Mouse (Mus musculus) liver, embryonic 13.5 days (tissue): Measurements from ENCODE around the gene Inpp4b. TPM values are rescaled to one million over a fixed set of nuclear protein-coding genes. Genes with fewer than 3 reads are reported as not detected.

ENCODE experiments used
- ATAC-seq: fragments of 200-750 bp; cut with Nextera tagmentation; 2 replicates; pipeline ENCODE4 v1.8.0; 2017; ENCODE audit warnings: low read depth, mild to moderate bottlenecking, moderate number of reproducible peaks, moderate library complexity
- DNase-seq: peaks from one replicate; pipeline ENCODE4 v3.0.0; 2022
- H3K27ac ChIP-seq: fragments of 300-500 bp; sonication (generic); 2 replicates; pipeline ENCODE4 v1.5.1; 2015; ENCODE audit warnings: moderate library complexity, mild to moderate bottlenecking, inconsistent platforms
- H3K27me3 ChIP-seq: fragments of 300-500 bp; sonication (generic); 2 replicates; pipeline ENCODE4 v1.6.1; 2015; ENCODE audit warnings: mild to moderate bottlenecking, inconsistent platforms
- H3K36me3 ChIP-seq: fragments of 300-500 bp; sonication (generic); 2 replicates; pipeline ENCODE4 v1.6.1; 2015; ENCODE audit warnings: mild to moderate bottlenecking, inconsistent platforms
- H3K4me1 ChIP-seq: fragments of 300-500 bp; sonication (generic); replicated peaks from 2 replicates; pipeline ENCODE4 v1.6.1; 2015; ENCODE audit warnings: inconsistent platforms
- H3K4me2 ChIP-seq: fragments of 300-500 bp; sonication (generic); 2 replicates; pipeline ENCODE4 v1.6.1; 2015; ENCODE audit warnings: inconsistent platforms, mild to moderate bottlenecking, moderate library complexity
- H3K4me3 ChIP-seq: fragments of 300-500 bp; sonication (generic); replicated peaks from 2 replicates; pipeline ENCODE4 v1.5.1; 2015; ENCODE audit warnings: mild to moderate bottlenecking, inconsistent platforms
- H3K9ac ChIP-seq: fragments of 300-500 bp; sonication (generic); 2 replicates; pipeline ENCODE4 v1.6.1; 2015; ENCODE audit warnings: mild to moderate bottlenecking, inconsistent platforms
- H3K9me3 ChIP-seq: fragments of 300-500 bp; sonication (generic); replicated peaks from 2 replicates; pipeline ENCODE4 v1.6.1; 2016; ENCODE audit warnings: inconsistent platforms
- WGBS: fragments of 180-500 bp; shearing (Covaris S2); methylation state at CpG from one replicate; pipeline ENCODE4 v1.1.7; 2015; ENCODE audit not compliant: insufficient replicate concordance; 5-methylcytosine and 5-hydroxymethylcytosine counted together
- polyA plus RNA-seq: library from polyadenylated mRNA; unstranded; fragments of >200 nt; fragmentation: Nextera tagmentation; extraction: Ambion mirVana; gene quantifications from 2 replicates; pipeline ENCODE4 v1.2.1, GENCODE M21; 2015

Gene Inpp4b
- polyA plus RNA-seq, 1 experiment from 2014 or later = 2.2 TPM

- Histone ChIP-seq H3K27ac (no peak overlapping the region), H3K27me3 (no peaks in the 10 kb centered on the region), H3K4me1 (no peaks in the 10 kb centered on the region), H3K4me2 (no peak overlapping the region), H3K9ac (no peak overlapping the region), H3K36me3 (no peaks in the 10 kb centered on the region), H3K9me3 (no peaks in the 10 kb centered on the region), H3K4me3 (no peak overlapping the region)
- ATAC-seq (no peak), DNase-seq (no peak)
- 44% methylated on average over 1 of the region's 1 CpGs for WGBS
These were observed 292.7 kb downstream of the Inpp4b start for GRCm38 (mm10) chr8:81635015-81635414.

GRCm38 (mm10) chr8:81635912-81636583, 293.7 kb downstream of the Inpp4b start:
- Histone ChIP-seq H3K27me3 (no peaks in the 10 kb centered on the region), H3K9ac (no peak overlapping the region), H3K36me3 (no peaks in the 10 kb centered on the region), H3K9me3 (no peaks in the 10 kb centered on the region), H3K4me3 (no peak overlapping the region), H3K4me2 (no peak overlapping the region), H3K27ac (no peak overlapping the region), H3K4me1 (no peaks in the 10 kb centered on the region)
- ATAC-seq (no peak), DNase-seq (no peak)
- 65% methylated on average over 2 of the region's 2 CpGs for WGBS

GRCm38 (mm10) chr8:81638478-81638877, 296.1 kb downstream of the Inpp4b start:
- Histone ChIP-seq H3K27ac (no peak overlapping the region), H3K4me3 (no peak overlapping the region), H3K9me3 (no peaks in the 10 kb centered on the region), H3K4me2 (no peak overlapping the region), H3K36me3 (no peaks in the 10 kb centered on the region), H3K9ac (no peak overlapping the region), H3K27me3 (no peaks in the 10 kb centered on the region), H3K4me1 (no peaks in the 10 kb centered on the region)
- WGBS = 60% methylated on average over 3 of the region's 3 CpGs
- ATAC-seq = no peak
- no peak for DNase-seq

DNA sequence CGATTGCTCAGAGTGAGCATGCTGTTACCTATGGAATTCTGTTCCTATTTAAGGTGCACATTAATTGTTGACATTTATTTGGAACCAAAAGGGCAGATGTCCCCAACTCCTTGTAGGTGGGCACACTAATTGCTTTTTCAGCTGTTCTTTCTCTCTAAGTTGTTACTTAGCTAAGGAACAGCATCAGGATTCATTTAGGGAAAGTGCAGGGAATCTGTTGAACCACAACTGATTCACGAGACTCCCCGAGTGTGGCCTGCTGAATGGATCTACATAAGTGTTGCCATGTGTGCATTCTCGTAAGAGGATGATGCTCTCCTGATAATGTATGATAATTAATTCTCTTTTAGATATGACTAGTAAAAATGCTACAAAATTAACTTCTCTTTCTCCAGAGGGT, 297.5 kb downstream of the Inpp4b start:
- H3K9me3 ChIP-seq = no peaks in the 10 kb centered on the region
- no peaks in the 10 kb centered on the region for H3K27me3 ChIP-seq
- H3K4me1 ChIP-seq = no peaks in the 10 kb centered on the region
- DNase-seq (no peak), ATAC-seq (no peak)
- 66% methylated on average over 4 of the region's 4 CpGs for WGBS
- H3K27ac ChIP-seq = no peak overlapping the region
- H3K4me2 ChIP-seq = no peak overlapping the region
- H3K36me3 ChIP-seq = no peaks in the 10 kb centered on the region
- no peak overlapping the region for H3K4me3 ChIP-seq
- H3K9ac ChIP-seq = no peak overlapping the region

- H3K4me1 ChIP-seq = no peaks in the 10 kb centered on the region
- no peak for DNase-seq
- 68% methylated on average over 4 of the region's 4 CpGs for WGBS
These were observed 300.7 kb downstream of the Inpp4b start for GRCm38 (mm10) chr8:81643030-81643429.

DNA sequence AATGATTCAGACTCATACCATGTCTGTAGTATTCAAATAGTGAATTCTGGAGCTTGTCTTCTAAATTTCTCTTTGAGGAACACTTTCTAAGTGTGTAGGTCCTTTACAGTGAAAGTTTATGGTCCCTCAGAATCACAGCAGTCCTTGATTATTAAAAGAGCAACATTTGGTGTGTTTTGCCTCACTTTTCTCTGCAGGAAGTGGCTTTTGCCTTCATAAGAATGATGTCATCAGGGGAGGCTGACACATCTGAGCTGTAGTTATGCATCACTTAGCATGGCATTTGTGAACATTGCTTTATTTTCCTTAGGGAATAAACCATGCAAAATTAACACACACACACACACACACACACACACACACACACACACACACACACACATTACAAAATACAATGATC, 349.8 kb downstream of the Inpp4b start:
- H3K27ac ChIP-seq = no peak overlapping the region
- no peaks in the 10 kb centered on the region for H3K4me1 ChIP-seq
- H3K9me3 ChIP-seq = no peaks in the 10 kb centered on the region
- ATAC-seq = no peak
- no peaks in the 10 kb centered on the region for H3K36me3 ChIP-seq
- DNase-seq = no peak
- no peak overlapping the region for H3K4me2 ChIP-seq
- no peak overlapping the region for H3K9ac ChIP-seq
- no peaks in the 10 kb centered on the region for H3K27me3 ChIP-seq
- H3K4me3 ChIP-seq = no peak overlapping the region

More at GRCm38 (mm10) chr8:81643030-81643429, 300.7 kb downstream of the Inpp4b start:
- Histone ChIP-seq H3K27ac (no peak overlapping the region), H3K4me2 (no peak overlapping the region), H3K4me3 (no peak overlapping the region), H3K27me3 (no peaks in the 10 kb centered on the region), H3K9ac (no peak overlapping the region), H3K9me3 (no peaks in the 10 kb centered on the region), H3K36me3 (no peaks in the 10 kb centered on the region)
- no peak for ATAC-seq

- H3K36me3 ChIP-seq = no peaks in the 10 kb centered on the region
- no peaks in the 10 kb centered on the region for H3K9me3 ChIP-seq
- no peaks in the 10 kb centered on the region for H3K27me3 ChIP-seq
- DNase-seq (no peak), ATAC-seq (no peak)
- no peak overlapping the region for H3K27ac ChIP-seq
- no peak overlapping the region for H3K9ac ChIP-seq
- no peak overlapping the region for H3K4me2 ChIP-seq
- no peaks in the 10 kb centered on the region for H3K4me1 ChIP-seq
- WGBS = 30% methylated on average over 2 of the region's 2 CpGs
- no peak overlapping the region for H3K4me3 ChIP-seq
These were observed 352.5 kb downstream of the Inpp4b start for GRCm38 (mm10) chr8:81694893-81695292.

GRCm38 (mm10) chr8:81702038-81702437, 359.7 kb downstream of the Inpp4b start:
- 60% methylated on average over 1 of the region's 1 CpGs for WGBS

GRCm38 (mm10) chr8:81703571-81704365, 361.4 kb downstream of the Inpp4b start:
- no peak overlapping the region for H3K27ac ChIP-seq
- H3K4me2 ChIP-seq = no peak overlapping the region
- no peak overlapping the region for H3K9ac ChIP-seq
- H3K27me3 ChIP-seq = no peaks in the 10 kb centered on the region
- 46% methylated on average over 3 of the region's 3 CpGs for WGBS
- no peaks in the 10 kb centered on the region for H3K4me1 ChIP-seq
- no peak overlapping the region for H3K4me3 ChIP-seq
- H3K9me3 ChIP-seq = no peaks in the 10 kb centered on the region
- no peaks in the 10 kb centered on the region for H3K36me3 ChIP-seq
- ATAC-seq (no peak), DNase-seq (no peak)

More at GRCm38 (mm10) chr8:81702038-81702437, 359.7 kb downstream of the Inpp4b start:
- no peaks in the 10 kb centered on the region for H3K27me3 ChIP-seq
- no peak for ATAC-seq
- H3K9me3 ChIP-seq = no peaks in the 10 kb centered on the region
- H3K4me2 ChIP-seq = no peak overlapping the region
- H3K4me3 ChIP-seq = no peak overlapping the region
- H3K9ac ChIP-seq = no peak overlapping the region
- H3K27ac ChIP-seq = no peak overlapping the region
- H3K36me3 ChIP-seq = no peaks in the 10 kb centered on the region
- no peaks in the 10 kb centered on the region for H3K4me1 ChIP-seq
- DNase-seq = no peak

DNA sequence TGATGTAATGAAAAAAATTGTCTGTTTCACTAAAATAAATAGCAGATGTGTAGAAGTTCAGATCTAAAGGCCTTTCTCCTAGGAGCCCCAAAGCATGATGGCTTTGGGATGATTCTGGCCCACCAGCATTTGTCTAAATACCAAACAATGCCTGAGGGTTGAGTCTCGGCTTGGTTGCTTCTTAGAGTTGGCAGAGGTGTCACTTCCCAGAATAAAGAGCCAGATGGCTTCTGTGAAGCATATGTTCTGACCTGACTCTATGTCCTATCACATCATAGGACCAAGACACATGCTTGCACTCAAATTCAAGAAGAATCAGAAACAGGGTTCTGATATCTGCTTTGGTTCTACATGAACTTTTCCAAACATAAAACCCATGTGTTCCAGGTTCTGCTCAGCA, 365.1 kb downstream of the Inpp4b start:
- Histone ChIP-seq H3K9me3 (no peaks in the 10 kb centered on the region), H3K4me1 (no peaks in the 10 kb centered on the region), H3K36me3 (no peaks in the 10 kb centered on the region), H3K9ac (no peak overlapping the region), H3K27me3 (no peaks in the 10 kb centered on the region), H3K4me3 (no peak overlapping the region), H3K27ac (no peak overlapping the region), H3K4me2 (no peak overlapping the region)
- DNase-seq = no peak
- no peak for ATAC-seq
- WGBS = 58% methylated on average over 1 of the region's 1 CpGs

GRCm38 (mm10) chr8:81731332-81731731, 389.0 kb downstream of the Inpp4b start:
- no peak for DNase-seq
- no peaks in the 10 kb centered on the region for H3K4me1 ChIP-seq
- ATAC-seq = no peak
- H3K4me3 ChIP-seq = no peak overlapping the region
- H3K27me3 ChIP-seq = no peaks in the 10 kb centered on the region
- no peaks in the 10 kb centered on the region for H3K9me3 ChIP-seq
- no peaks in the 10 kb centered on the region for H3K36me3 ChIP-seq
- no peak overlapping the region for H3K27ac ChIP-seq
- no peak overlapping the region for H3K9ac ChIP-seq
- H3K4me2 ChIP-seq = no peak overlapping the region

DNA sequence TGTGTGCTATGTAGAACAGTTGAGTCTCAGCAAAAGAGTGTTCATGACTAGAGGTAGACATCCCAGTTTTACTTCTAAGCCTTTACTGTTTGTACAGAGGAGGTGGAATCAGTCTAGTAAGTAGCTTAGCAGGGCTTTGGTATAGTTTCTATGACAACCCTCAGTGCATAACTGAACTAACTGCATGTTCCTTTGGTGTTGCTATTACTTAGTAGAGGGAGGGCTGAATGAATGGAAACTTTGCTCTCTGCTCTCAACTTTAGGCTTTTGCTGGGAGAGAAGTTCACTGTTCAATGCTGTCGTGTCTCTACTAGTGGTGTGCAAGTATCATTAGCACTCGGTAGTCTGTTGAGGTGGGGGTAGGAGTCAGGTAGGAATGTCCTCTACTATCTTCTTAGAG, 393.3 kb downstream of the Inpp4b start:
- ATAC-seq = no peak
- Histone ChIP-seq H3K4me1 (no peaks in the 10 kb centered on the region), H3K4me3 (no peak overlapping the region), H3K9me3 (no peaks in the 10 kb centered on the region), H3K27ac (no peak overlapping the region), H3K4me2 (no peak overlapping the region), H3K36me3 (no peaks in the 10 kb centered on the region), H3K27me3 (no peaks in the 10 kb centered on the region), H3K9ac (no peak overlapping the region)
- no peak for DNase-seq
- WGBS = 58% methylated on average over 2 of the region's 2 CpGs
